Mouse (Mus musculus) stomach, postnatal 0 days (tissue): ENCODE measurements at regions not wholly inside any gene's neighbourhood (a gene's known extent, or its start where the extent isn't known, plus 50 kb on each side); places are given as distances from the start of the nearest gene placed in this dataset.

ENCODE experiments used
- CTCF ChIP-seq: IDR thresholded peaks from 2 replicates; pipeline ENCODE4 v1.5.1; 2016; ENCODE audit warnings: antibody characterized with exemption, low read depth, mild to moderate bottlenecking, moderate library complexity
- EP300 ChIP-seq: optimal IDR thresholded peaks from 2 replicates; pipeline ENCODE3; 2016; ENCODE audit warnings: antibody characterized with exemption

DNA sequence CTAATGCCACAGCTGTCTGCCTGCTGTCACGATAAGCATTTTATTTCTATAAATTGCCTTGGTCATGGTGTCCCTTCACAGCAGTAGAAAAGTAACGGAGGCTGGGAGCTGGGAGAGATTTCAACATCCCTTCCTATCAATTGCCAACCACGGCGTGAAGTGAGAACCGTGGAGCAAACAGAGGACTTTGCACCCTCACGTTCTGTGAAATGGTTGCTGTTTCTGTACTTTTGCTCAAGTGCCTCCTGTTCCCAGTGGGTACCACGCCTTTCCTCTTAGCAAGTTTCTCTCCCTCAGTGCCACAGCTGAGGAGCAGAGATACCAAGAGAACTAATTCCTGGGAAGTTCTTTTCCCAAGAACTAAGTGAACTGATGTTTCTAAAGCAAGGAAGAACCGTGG, 99.6 kb upstream of the Hes1 start:
- TF ChIP-seq CTCF: no peak
- no peak for TF ChIP-seq EP300
